Mouse (Mus musculus): ENCODE measurements around the gene Gm609. TPM values are rescaled to one million over a fixed set of nuclear protein-coding genes. Genes with fewer than 3 reads are reported as not detected.
"Not testable (repeated sequence)": the region's sequence is repeated elsewhere in the genome, so short reads cannot be mapped to it uniquely, and the experiment has no call there.

The Gm609 gene
- not detected for total RNA-seq (2021)
- long read RNA-seq, experiment 1: 0 reads
- long read RNA-seq, experiment 2: 0 reads

GRCm38 (mm10) chr16:45492927-45493326 lies at the start of gene Gm609:
TSS of gene Gm609 (minus strand) at chr16:45492969.
- DNase-seq: no peak

GRCm38 (mm10) chr16:45542108-45542507 lies 49.3 kb upstream of the Gm609 start:
- no peak for DNase-seq

GRCm38 (mm10) chr16:45538342-45538741 lies 45.6 kb upstream of the Gm609 start:
- not testable (repeated sequence) for DNase-seq

GRCm38 (mm10) chr16:45535009-45535408 lies 42.2 kb upstream of the Gm609 start, which contains the start of gene Slc9c1:
TSS of gene Slc9c1 (plus strand) at chr16:45535309.
- no peak for DNase-seq

- DNase-seq: no peak
These were observed 39.2 kb upstream of the Gm609 start, which contains the start of gene Gm17783 for GRCm38 (mm10) chr16:45531950-45532349. TSS of gene Gm17783 (minus strand) at chr16:45532050.

GRCm38 (mm10) chr16:45525551-45525950 lies 32.8 kb upstream of the Gm609 start:
- DNase-seq: no peak

GRCm38 (mm10) chr16:45495326-45495725 lies 2.6 kb upstream of the Gm609 start:
- peak in 1 of 2 experiments; percentile 4 for DNase-seq

GRCm38 (mm10) chr16:45476991-45477390 lies 15.8 kb downstream of the Gm609 start:
- no peak for DNase-seq

GRCm38 (mm10) chr16:45471836-45472235 lies 20.9 kb downstream of the Gm609 start:
- not testable (repeated sequence) for DNase-seq

GRCm38 (mm10) chr16:45454762-45455161 lies 38.0 kb downstream of the Gm609 start:
- DNase-seq: no peak

- DNase-seq: no peak
These were observed 55.5 kb downstream of the Gm609 start for GRCm38 (mm10) chr16:45437230-45437739.

GRCm38 (mm10) chr16:45435591-45435990 lies 57.2 kb downstream of the Gm609 start:
- no peak for DNase-seq

- peak; percentile 28 to 40 for DNase-seq
These were observed 65.1 kb downstream of the Gm609 start for GRCm38 (mm10) chr16:45427651-45428050.

GRCm38 (mm10) chr16:45413497-45413896 lies 79.3 kb downstream of the Gm609 start:
- no peak for DNase-seq

- DNase-seq: not testable (repeated sequence)
These were observed 83.7 kb downstream of the Gm609 start for GRCm38 (mm10) chr16:45409064-45409446.

- DNase-seq: peak; percentile 77
These were observed 84.2 kb downstream of the Gm609 start, which contains the start of gene Cd200 for GRCm38 (mm10) chr16:45408425-45409063. TSS of gene Cd200 (minus strand) at chr16:45409053.

GRCm38 (mm10) chr16:45407645-45408400 lies 84.9 kb downstream of the Gm609 start:
- DNase-seq: no peak

GRCm38 (mm10) chr16:45407091-45407490 lies 85.7 kb downstream of the Gm609 start:
- peak in 1 of 2 experiments; percentile 33 for DNase-seq

GRCm38 (mm10) chr16:45402951-45403350 lies 89.8 kb downstream of the Gm609 start:
- peak in 1 of 2 experiments; percentile 27 for DNase-seq

- no peak for DNase-seq
These were observed 90.7 kb downstream of the Gm609 start for GRCm38 (mm10) chr16:45402036-45402435.

GRCm38 (mm10) chr16:45399947-45400555 lies 92.7 kb downstream of the Gm609 start:
- peak in 1 of 2 experiments; percentile 40 for DNase-seq

- DNase-seq: no peak
These were observed 93.4 kb downstream of the Gm609 start for GRCm38 (mm10) chr16:45399411-45399810.

- no peak for DNase-seq
These were observed 95.3 kb downstream of the Gm609 start for GRCm38 (mm10) chr16:45397440-45397839.
